Mouse (Mus musculus): ENCODE measurements at regions not wholly inside any gene's neighbourhood (a gene's known extent, or its start where the extent isn't known, plus 50 kb on each side); places are given as distances from the start of the nearest gene placed in this dataset.

DNA sequence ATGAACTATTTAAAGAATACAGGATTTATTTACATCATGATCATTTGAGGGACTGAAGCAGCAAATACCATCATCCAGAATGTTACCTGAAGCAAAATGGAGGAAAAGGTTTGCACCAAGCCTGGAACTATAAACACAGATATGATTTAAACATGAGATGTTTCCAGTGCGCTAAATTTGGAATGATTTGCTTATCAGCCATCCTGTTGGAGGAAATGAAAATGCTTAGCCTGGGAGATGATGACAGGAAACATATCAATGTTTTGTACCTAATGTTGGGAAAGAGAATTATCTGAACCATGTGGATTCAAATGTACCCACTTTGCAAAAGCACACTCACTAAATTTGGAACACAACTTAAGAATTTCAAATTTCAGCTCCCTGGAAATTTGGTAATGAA lies 149.3 kb downstream of the Adgra3 start:
- DNase-seq (ENCODE audit: low spot score), result no peak

DNA sequence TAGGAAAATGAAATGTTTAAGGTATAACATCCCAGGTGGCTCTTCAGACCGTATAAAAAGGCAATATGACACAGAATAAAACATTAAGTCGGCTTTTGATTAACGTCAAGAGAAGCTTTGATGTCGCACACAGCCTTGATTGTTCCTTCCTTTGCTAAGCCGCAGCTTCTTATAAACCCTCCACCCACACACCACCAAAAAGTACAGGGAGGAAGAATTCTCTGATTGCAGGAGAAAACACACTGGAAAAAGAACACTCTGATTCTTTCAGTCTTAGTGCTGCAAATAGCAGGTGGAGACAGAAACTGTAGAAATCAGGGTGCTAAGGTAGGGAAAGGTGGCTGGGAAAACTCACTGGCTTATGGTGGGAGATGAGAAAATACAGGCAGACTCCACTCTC lies 162.7 kb downstream of the Adgra3 start:
- no peak for DNase-seq (ENCODE audit: low spot score)

DNA sequence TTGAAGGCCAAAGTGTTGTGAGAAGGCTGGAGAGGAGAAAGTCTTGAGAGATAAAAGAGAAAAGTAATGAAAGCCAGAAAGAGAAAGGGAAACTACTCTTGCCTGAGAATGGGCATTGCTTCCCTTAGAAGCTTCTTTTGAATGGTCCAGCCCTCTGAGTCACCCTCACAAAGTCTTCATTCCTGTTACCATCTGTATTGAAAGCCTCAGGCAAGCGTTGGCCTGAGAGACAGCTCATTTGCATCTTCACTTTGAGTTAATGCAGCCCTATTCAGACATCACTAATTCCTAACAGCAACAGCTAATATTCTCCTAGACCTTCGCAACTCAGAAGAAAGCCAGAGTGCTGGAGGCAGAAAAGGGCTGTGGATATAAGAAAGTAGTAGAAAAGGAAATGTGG lies 178.4 kb downstream of the Adgra3 start:
- no peak for DNase-seq (ENCODE audit: low spot score)

DNA sequence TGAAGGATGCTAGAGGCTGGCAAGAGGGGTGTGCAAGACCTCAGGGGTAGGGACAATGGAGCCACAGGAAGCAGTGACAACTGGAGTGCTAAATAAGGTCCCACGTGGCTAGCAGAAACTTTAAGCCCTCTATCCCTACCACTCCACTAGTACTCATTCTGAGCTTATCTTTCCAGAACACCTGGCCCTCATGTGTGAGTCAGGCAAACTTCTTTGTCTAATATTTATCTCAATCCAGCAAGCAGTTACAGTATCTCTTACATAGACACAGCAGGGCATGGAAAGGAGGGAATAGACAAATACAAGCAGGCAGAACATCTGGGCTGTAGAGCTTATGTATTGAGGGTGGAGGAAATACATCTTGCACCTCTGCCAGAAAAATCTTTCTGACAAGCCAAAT lies 182.6 kb downstream of the Adgra3 start:
- DNase-seq (ENCODE audit: low spot score), result no peak

DNA sequence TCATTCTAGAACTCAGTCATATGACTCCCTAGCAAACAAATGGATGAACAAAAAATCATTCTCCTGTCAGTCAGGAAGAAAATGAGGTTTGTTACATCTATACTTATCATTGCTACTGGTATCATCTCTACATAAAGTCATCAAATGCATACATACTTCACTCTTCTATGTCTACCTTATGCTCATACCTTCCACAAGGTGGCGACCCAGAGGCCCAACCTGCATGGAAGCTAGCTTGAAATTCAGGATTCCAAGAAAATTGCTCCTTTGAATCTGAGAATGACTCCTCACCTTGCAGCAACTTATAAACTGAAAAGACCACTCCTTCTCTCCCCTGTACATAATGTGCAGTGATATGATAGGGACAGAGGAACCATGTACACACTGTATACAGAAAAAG lies 201.6 kb downstream of the Adgra3 start:
- no peak for DNase-seq (ENCODE audit: low spot score)

DNA sequence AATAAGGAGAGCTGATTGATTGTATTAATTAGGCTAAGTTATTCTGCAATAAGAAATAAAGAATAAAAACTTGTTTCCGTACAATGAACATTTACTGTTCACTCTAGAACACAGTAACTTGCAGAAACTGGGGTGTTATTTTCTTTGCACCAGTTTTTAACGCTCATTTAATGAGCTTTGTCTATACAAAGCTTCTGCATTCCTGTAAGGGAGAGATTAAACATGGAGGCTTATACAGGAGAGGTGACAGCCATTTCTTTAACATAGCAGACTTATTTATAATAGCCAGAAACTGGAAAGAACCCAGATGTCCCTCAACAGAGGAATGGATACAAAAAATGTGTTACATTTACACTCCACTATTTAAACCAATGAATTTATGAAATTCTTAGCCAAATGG lies 202.8 kb downstream of the Adgra3 start:
- no peak for DNase-seq (ENCODE audit: low spot score)

DNA sequence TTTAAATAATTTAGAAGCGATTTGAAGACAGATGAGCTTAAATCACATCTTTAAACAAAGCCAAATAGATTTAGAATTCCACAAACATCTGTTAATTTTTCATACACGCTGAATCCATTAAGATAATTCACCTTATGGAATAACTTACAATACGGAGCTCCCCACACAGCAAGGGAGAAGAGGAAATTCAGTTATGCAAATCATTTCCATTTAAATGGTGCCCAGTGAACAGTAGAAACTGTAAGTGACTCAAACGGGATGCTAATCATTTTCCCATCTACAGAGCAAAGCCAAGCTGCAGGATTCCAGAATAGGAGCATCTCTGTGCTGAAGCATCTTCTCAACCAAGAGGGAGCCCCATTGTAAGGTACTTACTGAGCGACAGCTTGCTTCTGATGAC lies 210.1 kb downstream of the Adgra3 start:
- peak; percentile 1 for DNase-seq (ENCODE audit: low spot score)

DNA sequence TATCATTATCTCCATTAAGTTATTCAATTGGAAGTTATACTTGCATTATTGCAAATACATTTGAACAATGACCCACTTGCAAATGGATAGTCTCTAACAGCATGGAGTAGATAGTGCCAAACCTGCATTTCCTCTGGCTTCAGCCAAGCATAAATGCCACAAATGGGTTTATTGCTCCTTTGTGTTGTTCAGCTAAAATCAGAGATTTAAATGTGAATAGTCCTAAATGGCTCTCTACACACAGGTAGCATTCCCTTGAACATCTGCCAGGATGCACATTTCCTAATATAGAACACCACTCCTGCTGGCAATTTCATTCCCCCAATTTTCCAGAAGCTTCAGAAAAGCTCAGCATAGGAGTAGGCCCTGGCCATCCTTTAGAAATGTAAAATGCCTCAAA lies 210.6 kb downstream of the Adgra3 start:
- no peak for DNase-seq (ENCODE audit: low spot score)

DNA sequence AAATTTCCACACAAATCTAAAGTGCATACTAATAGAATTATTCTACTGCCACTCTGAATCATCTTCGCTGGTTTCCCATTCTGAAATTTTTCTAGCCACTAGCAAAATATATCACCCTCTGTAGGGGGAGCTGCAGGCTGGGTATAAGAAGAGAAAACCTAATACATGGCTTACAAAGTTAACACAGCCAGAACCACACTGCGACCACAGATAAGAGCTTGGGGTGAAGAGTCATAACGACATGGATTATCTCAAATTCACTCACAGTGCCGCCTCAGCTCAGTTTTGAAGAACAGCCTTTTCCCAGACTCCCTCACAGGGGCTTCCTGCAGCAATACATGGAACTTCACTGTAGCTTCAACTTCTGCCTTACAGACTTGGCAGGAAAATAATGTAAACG lies 240.0 kb downstream of the Adgra3 start:
- no peak for DNase-seq (ENCODE audit: low spot score)

DNA sequence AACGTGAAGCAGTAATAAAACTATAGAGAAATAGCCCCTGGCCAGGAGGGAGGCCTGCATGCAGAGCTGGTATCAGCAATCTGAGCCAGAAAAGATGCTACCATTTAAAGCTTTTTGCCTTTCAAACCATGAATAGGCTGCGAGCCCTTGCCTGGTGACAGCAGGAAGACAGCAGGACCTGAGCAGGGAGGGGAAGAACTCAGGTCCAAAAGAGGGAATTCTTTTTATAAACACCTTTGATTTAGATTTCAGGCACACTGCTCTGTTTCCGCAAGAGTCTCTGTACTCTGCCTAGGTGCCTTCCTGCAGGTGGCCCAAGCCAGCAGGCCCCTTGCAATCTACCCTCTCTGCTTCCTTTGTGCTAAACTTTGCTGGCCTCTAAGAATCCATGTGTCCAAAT lies 242.1 kb downstream of the Adgra3 start:
- DNase-seq (ENCODE audit: low spot score), result no peak

DNA sequence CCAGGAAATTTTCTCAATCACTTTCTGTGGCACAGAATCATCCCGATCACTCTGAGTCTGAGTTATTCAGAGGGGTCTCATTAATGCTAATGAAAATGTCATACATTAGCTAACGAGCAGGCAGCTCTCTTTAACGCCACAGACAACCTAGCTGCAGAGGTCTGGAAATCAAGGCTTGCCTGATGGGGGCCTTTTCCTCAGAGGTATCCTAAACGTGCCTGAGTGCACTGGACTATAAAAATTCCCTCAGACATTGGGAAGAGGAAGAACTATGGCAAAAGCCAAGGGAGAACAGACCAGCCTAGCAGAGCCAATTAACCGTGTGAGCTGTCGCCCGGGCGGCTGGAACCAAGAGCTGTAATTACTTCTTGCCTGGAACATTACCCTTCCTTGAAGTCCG lies 245.5 kb downstream of the Adgra3 start:
- no peak for DNase-seq (ENCODE audit: low spot score)

DNA sequence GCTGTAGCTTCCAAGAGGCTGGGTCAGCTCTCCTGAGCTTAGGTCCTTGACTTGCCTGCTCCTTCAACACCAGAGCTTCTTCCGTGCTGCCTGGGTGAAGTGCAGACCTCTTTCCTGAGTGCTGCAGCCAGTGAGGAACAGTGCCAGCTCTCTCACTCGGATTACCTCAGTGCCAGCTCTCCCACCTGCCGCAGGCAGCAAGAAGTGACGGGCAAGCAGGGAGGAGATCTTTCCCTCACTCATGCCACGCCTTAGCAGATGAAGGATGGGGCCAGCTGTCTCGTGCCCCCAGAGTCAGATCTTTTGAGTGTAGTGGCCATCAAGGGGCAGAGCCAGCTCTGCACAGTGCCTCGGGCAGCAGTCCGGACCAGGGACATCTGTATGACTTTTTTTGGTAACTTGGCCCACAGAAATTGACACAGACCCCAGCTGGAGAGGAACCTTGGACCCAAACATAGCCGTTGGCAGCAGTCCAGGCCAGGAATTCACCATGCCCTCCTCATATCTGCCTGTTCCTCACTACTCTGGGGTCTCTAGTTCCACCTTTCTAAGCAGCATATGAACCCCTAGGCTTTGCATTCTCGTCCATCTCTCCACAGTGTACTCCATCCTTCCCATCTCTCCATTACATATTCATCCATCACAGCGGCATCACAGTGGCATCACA lies 263.9 kb upstream of the Kcnip4 start:
- DNase-seq (ENCODE audit: low spot score), result no peak

DNA sequence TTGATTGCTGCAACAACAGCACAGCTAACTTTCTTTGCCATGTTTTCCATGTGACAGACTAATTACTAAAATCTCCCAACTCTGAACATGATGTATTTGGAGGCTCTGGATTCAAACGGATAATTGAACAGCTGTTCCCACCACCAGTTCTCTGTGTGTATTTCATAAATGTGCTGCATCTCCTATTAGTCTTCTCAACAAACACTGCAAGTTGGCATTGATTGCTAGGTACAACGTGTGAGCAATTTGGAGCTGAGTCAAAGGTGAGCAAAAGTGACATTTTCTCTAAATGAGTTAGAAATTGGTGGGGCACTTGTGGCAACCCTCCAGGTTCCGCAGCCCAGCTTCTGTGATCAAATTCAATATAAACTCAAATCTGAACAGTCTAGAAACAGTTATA lies 259.0 kb upstream of the Kcnip4 start:
- DNase-seq (ENCODE audit: low spot score), result peak; percentile 59

DNA sequence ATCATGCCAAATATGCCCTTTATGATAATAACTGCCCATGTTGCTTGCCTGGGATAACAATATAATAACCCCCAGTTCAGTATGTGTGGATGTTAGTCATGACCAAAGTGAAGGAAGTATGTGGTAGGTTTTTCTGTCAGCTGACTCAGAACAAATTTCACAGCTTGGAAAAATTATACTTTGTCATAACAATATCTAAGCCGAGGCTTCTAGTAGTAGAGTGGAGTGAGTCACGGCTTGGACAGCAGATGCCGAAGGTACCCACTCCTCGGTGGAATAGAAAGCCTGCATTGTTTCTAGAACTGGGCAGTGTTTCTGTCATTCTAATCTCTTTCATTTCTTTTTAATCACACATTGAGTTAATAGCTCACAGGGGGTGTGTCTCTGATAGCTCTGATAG lies 236.3 kb upstream of the Kcnip4 start:
- no peak for DNase-seq (ENCODE audit: low spot score)

DNA sequence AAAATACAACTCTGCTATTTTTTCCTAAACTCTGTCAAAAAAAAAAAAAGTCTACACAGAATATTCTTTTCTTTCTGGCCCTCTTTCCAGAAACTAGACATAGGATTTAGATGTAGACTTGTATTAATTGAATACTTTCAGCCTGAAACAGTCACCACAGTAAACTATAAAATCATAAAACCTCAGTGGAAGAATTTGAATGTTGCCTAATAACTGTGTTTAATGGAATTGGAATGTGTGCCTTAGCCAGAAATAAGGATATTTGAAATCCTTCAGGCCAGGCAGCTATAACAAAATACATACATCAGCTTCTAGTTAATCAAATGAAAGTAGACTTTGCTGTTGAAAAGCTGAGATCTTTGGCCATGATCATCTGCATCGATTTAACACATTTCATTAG lies 230.8 kb upstream of the Kcnip4 start:
- DNase-seq (ENCODE audit: low spot score), result no peak

DNA sequence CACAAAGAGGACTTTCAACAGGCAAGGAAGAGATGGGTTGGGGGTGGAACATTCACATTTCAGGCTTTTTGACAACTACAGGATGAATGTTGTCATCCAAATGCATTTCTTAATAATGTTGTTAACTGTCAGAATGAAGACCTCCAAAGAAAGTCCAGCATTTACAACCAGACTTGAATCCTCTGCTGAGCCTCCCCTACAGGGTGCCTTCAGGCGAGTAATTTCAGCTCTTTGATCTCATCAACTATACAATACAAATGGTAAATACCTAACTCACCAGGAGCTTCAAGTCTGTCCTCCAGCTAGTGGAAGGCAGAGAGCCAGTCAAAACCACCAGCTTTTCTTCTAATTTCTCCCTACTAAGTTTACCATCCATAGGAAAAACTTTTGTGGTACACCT lies 187.9 kb upstream of the Kcnip4 start:
- no peak for DNase-seq (ENCODE audit: low spot score)

DNA sequence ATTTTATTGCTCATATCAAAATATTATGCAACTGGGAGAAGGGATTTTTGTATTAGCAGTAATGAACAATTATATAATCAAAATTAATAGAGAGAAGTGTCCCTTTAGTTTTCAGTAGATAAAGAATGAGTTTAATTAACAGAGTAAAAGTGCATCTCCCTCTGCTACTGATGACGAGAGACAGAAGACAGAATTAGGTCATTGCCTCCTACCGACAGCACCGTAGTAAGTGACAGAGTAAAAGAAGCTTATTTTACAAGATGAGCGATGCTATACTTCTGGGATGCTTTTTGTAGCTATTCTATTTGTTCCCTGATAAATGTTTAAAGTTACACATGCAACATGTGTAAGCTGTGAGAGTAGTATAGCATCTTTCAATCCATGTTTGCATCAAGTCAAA lies 157.4 kb upstream of the Kcnip4 start:
- DNase-seq (ENCODE audit: low spot score), result no peak

DNA sequence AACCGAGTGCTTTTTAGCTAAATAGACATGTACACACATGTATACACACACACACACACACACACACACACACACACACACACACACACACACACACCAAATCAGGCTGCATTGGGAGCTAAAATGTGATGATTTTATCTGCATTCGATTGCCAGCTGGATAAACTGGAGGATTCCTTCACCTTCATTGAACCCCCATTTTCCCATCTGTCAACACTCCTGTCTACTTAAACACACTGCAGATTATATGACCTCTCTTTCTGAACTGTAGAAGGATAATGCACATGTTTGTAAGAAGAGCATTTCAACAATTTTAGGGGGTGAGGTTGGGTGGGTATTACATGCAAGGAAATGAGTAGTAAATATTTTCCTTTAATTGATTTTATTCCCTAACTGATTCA lies 156.8 kb upstream of the Kcnip4 start:
- DNase-seq (ENCODE audit: low spot score), result no peak

DNA sequence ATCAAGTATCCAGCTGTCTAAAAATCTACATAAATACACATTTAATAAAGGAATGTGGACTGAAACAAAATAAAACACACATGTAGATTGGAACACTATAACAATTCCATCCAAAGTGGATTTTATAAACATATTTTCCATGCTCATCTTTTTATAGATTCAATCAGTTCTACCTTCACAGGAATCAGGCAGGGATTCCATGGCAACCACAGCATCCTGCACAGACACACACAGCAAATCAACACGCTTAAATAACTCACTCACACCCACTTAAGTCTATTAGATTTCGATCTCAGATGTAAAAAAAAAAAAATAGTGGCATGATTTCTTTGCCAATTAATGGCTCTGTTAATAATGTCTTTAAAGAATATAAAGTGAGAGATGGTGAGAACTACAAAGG lies 151.2 kb upstream of the Kcnip4 start:
- DNase-seq (ENCODE audit: low spot score), result peak; percentile 25

DNA sequence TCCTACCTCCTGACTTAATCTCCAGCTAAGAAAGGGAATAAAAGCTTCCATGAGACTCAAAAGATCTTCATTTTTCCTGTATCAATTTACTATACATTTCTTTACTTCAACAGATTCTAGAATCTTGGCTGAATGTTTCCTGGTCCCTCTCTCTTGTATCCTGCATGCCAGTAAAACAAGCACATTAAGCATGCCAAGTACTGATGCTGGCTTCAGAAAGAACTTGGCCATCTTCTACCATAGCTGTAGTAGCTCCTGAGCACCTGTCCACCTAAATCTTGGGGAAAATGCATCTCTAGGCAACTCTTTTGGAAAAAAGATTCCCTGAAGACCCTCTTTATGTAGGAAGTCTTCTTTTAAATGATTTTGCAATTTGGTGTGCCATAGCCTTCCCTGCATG lies 140.5 kb upstream of the Kcnip4 start:
- DNase-seq (ENCODE audit: low spot score), result no peak

DNA sequence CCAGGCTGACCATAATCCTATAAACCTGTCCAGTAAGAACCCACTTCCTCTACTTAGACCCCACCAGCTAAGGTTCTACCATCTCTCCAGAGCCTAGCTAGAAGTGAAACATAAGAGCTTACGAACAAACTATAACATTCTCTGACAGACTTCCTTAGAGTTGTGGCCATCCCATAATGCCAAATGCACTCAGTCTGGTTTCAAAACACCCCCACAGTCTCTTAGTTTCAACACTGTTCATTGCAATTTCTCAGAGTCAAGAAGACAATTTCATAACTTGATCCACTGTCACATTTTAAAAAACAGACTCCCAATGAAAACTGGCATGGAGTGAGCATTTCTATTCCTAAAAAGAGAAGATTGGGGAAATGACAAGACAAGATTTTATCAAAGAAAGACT lies 139.2 kb upstream of the Kcnip4 start:
- DNase-seq (ENCODE audit: low spot score), result no peak

DNA sequence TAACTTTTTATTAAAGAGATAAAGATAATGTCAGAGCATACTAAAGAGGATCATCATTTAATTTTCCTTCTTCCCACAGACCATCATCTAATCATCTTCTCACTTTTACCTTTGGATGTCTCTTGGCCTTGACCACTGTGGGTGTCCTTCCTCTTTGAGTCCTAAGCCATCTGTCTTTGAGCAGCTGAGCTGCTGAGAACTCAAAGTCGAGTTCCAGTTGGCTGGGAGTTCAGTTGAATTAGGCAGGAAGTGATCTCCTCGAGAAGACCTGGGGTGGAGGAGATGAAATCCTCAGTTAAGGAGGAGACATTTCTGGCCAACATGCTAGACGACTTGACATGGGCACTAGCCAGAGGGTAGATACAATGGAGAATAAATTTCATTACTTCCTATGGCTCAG lies 137.4 kb upstream of the Kcnip4 start:
- DNase-seq (ENCODE audit: low spot score), result no peak

DNA sequence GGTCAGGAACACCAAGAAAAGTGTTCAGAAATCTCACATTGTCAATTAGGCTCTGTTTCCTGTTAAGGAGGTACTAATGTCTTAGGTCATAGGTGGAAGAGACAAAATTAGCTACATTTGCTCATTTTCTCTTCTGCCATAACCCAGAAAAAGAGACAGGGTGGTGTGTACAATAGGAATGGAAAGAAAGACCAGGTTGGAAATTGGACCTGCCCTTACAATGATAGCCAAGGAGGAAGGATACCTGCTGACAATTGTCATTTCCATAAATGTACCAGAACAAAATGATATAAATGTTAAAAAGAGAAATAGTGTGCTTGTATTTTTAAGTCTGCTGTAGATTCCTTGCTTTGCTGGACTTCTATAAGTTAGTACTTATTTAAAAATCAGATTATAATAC lies 135.9 kb upstream of the Kcnip4 start:
- no peak for DNase-seq (ENCODE audit: low spot score)

DNA sequence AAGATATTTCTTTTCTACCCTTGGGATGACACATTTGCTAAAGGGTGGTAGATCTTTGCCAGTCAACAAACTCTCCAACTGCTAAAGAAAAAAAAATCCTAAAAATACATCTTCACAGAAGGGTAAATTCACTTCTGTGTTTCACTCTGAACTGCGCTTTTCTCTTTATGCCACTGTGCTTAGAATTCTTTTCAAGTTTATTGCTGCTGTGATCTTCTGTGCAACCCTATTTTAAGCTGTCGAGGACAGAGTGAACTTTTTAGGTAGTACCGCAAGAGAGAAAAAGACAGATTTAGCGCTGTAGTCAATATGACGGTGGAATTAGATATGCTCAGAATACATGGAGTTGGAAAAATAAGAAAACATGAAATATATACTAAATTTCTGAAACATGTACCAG lies 126.2 kb upstream of the Kcnip4 start:
- DNase-seq (ENCODE audit: low spot score), result no peak

DNA sequence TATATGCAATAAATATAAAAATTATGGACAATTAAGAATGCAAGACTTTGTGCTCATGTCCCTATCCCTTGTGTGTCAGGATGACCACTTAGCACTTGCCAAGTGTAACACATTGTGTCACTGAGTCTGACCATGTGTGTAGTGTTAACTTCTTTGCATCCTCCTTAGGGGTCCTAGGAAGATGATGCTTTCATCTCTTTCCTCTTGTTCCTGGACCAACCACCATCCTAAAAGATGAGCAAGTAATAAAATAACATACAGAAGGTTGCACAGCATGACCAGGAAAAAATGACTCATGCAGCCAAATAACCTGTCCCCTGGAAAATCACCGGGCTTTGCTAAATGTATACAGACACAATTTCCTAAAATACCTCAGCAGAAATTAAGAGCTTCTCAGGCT lies 121.1 kb upstream of the Kcnip4 start:
- DNase-seq (ENCODE audit: low spot score), result no peak
